8 mouse cellular contexts compared by ENCODE assay signal in genomic region chr10:84621826-84622790, GRCm38 (mm10). TPM values are rescaled to one million over a fixed set of nuclear protein-coding genes. Genes with fewer than 3 reads are reported as not detected.
A peak's percentile ranks its signal among the peaks of the same experiment; 100 is the strongest.
DNase-seq lines count a peak whose midpoint lies in the region; ATAC-seq lines count a peak whose summit lies in the region.

Polr3b (plus strand) TSS chr10:84622292.

- peak; percentile 94 for DNase-seq in T-cell, adult 2 months (ENCODE audit: low spot score)
- DNase-seq in cerebellum, postnatal 36 days = peak; percentile 93 to 97
- DNase-seq in frontal cortex, postnatal 36 days (ENCODE audit: low spot score in 2 of 2) = peak; percentile 97
- DNase-seq in left cerebral cortex, adult 11 months (ENCODE audit: low spot score) = peak; percentile 92
- peak; percentile 95 for DNase-seq in lung, postnatal 4 days
- peak; percentile 86 for DNase-seq in retina, postnatal 7 days (ENCODE audit: low read depth, low spot score)
- peak; percentile 92 for DNase-seq in urinary bladder, adult 2 months (ENCODE audit: low spot score)

- H3K9me3 ChIP-seq in hindbrain, embryonic 15.5 days = no peaks in the 10 kb centered on the region

- peak within 1 kb of the TSS; percentile 77 for H3K4me2 ChIP-seq in hindbrain, embryonic 15.5 days

- peak within 1 kb of the TSS; percentile 67 for H3K4me3 ChIP-seq in hindbrain, embryonic 15.5 days

- WGBS in hindbrain, embryonic 15.5 days = 9% methylated on average over 53 of the region's 53 CpGs

- peaks cover 19% of the 10 kb centered on the region for H3K4me1 ChIP-seq in hindbrain, embryonic 15.5 days (replicated peaks)

- H3K9ac ChIP-seq in hindbrain, embryonic 15.5 days = peak within 1 kb of the TSS; percentile 52

- peak within 1 kb of the TSS; percentile 93 for H3K27ac ChIP-seq in hindbrain, embryonic 15.5 days (replicated peaks)

- ATAC-seq in hindbrain, embryonic 15.5 days (ENCODE audit: low FRiP score, low read depth) = peak; percentile 98

- no peaks in the 10 kb centered on the region for H3K36me3 ChIP-seq in hindbrain, embryonic 15.5 days

- no peaks in the 10 kb centered on the region for H3K27me3 ChIP-seq in hindbrain, embryonic 15.5 days

RNA-seq across cellular contexts. Expression of gene Polr3b, which starts in this region (rescaled TPM):
- polyA plus RNA-seq in hindbrain, embryonic 15.5 days (2015; fragmentation: Nextera tagmentation; extraction: Ambion mirVana) = 13.7 and 15.0 TPM in 2 replicates
- 7.0 and 9.1 TPM in 2 replicates for polyA plus RNA-seq in urinary bladder, adult 2 months (2012; rRNA removed)

Comparison
In these comparisons a context has a peak if more than half of its experiments do, and no peak if none do; other contexts are left out.
1. Peak in every context shown above with its lines: DNase-seq, ATAC-seq, H3K4me3 ChIP-seq and H3K27ac ChIP-seq.